Mouse (Mus musculus) forebrain, embryonic 14.5 days (tissue): ENCODE measurements at regions not wholly inside any gene's neighbourhood (a gene's known extent, or its start where the extent isn't known, plus 50 kb on each side); places are given as distances from the start of the nearest gene placed in this dataset.

Experiments used
- ATAC-seq: fragments of 200-750 bp; cut with Nextera tagmentation; 2 replicates; pipeline ENCODE4 v1.8.0; 2017; ENCODE audit warnings: mild to moderate bottlenecking, moderate library complexity
- DNase-seq: peaks from one replicate; pipeline ENCODE4 v3.0.0-alpha.2; 2015; ENCODE audit warnings: low spot score
- H3K27ac ChIP-seq: fragments of 300-500 bp; sonication (generic); 2 replicates; pipeline ENCODE4 v1.5.1; 2014; ENCODE audit warnings: low read depth, mild to moderate bottlenecking, control low read depth, low read length, moderate library complexity
- H3K27me3 ChIP-seq: fragments of 300-500 bp; sonication (generic); replicated peaks from 2 replicates; pipeline ENCODE4 v1.6.1; 2014; ENCODE audit warnings: low read length, control low read depth, mixed read lengths; ENCODE audit not compliant: control insufficient read depth, insufficient read depth
- H3K36me3 ChIP-seq: fragments of 300-500 bp; sonication (generic); 2 replicates; pipeline ENCODE4 v1.6.1; 2014; ENCODE audit warnings: low read length, control low read depth; ENCODE audit not compliant: control insufficient read depth, insufficient read depth
- H3K4me1 ChIP-seq: fragments of 300-500 bp; sonication (generic); 2 replicates; pipeline ENCODE4 v1.6.1; 2014; ENCODE audit warnings: antibody characterized with exemption, low read length, control low read depth; ENCODE audit not compliant: control insufficient read depth, insufficient read depth
- H3K4me2 ChIP-seq: fragments of 300-500 bp; sonication (generic); 2 replicates; pipeline ENCODE4 v1.6.1; 2014; ENCODE audit warnings: mild to moderate bottlenecking, control low read depth, low read length
- H3K4me3 ChIP-seq: fragments of 300-500 bp; sonication (generic); 2 replicates; pipeline ENCODE4 v1.5.1; 2014; ENCODE audit warnings: low read depth, low read length, control low read depth
- H3K9ac ChIP-seq: fragments of 300-500 bp; sonication (generic); 2 replicates; pipeline ENCODE4 v1.6.1; 2014; ENCODE audit warnings: mild to moderate bottlenecking, low read length, control low read depth, moderate library complexity
- H3K9me3 ChIP-seq: fragments of 300-500 bp; sonication (generic); replicated peaks from 2 replicates; pipeline ENCODE4 v1.6.1; 2016; ENCODE audit warnings: low read length, control low read depth, mixed read lengths; ENCODE audit not compliant: control insufficient read depth
- WGBS: fragments of 180-500 bp; shearing (Covaris S2); extraction: QIAGEN DNeasy Blood & Tissue Kit; methylation state at CpG from one replicate; pipeline ENCODE4 v1.1.7; 2014; 5-methylcytosine and 5-hydroxymethylcytosine counted together

DNA sequence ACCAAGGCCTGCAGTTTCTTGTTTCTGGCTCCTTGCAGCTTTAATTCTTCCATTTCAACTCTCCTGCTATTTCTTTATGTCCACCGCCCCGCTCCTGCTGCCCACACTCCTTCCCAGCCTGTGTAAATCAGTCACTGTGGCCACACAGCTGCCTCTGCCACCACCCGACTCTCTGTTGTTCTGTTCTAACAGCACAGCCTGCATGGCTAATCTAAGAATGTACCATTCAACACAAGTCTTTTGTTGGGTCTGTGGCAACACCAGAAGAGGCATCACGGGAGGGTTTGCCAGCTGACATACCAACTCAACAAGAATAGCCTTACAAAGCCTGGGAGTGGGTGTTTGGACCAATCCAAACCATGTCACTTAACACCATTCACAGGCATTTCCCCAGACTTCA lies 264.9 kb upstream of the Pum3 start:
- DNase-seq (no peak), ATAC-seq (no peak)
- H3K36me3 ChIP-seq, result no peaks in the 10 kb centered on the region
- H3K4me3 ChIP-seq, result no peak overlapping the region
- no peak overlapping the region for H3K27ac ChIP-seq
- no peaks in the 10 kb centered on the region for H3K4me1 ChIP-seq
- no peak overlapping the region for H3K9ac ChIP-seq
- H3K9me3 ChIP-seq, result no peaks in the 10 kb centered on the region
- WGBS, result 80% methylated on average over 4 of the region's 4 CpGs
- H3K4me2 ChIP-seq, result no peak overlapping the region
- no peaks in the 10 kb centered on the region for H3K27me3 ChIP-seq

DNA sequence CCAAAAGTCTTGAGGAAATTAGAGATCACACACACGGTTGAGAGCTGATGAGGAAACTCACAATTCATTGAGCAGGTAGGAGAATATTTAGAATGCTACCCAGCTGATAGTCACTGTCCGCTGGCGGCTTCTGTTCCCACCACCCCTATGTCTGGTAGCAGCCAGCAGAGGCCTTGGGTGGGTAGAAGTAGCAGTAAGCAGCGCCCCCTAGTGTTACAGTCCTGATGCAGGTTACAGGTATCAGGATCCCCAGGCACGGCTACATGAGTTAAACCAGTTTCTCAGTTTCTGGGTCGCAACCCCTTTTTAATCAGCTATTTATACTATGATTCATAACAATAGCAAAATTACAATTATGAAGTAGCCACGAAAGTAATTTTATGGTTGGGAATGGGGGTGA lies 264.1 kb upstream of the Pum3 start:
- Histone ChIP-seq H3K4me2 (no peak overlapping the region), H3K27me3 (no peaks in the 10 kb centered on the region), H3K4me1 (no peaks in the 10 kb centered on the region), H3K4me3 (no peak overlapping the region), H3K9me3 (no peaks in the 10 kb centered on the region), H3K27ac (no peak overlapping the region), H3K36me3 (no peaks in the 10 kb centered on the region), H3K9ac (no peak overlapping the region)
- no peak for DNase-seq
- ATAC-seq, result no peak
- WGBS, result 77% methylated on average over 7 of the region's 7 CpGs

DNA sequence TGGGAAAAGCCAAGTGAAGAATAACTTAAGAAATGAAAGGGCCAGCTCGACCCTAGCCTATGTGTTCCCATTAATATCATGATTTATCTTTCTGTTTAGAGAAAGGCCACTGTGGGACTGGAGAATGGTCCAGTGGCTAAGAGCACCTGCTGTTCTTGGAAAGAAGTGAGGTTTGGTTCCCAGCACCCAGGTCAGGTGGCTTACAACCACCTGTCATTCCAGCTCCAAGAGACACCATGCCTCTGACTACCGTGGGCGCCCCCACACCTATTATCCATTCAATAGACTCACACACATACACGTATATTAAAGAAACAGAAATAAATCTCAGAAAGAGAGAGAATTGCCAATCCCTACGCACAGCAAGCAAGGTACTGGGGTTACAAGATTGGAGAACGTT lies 263.3 kb upstream of the Pum3 start:
- WGBS, result 97% methylated on average over 6 of the region's 6 CpGs
- Histone ChIP-seq H3K36me3 (no peaks in the 10 kb centered on the region), H3K27me3 (no peaks in the 10 kb centered on the region), H3K27ac (no peak overlapping the region), H3K4me3 (no peak overlapping the region), H3K4me1 (no peaks in the 10 kb centered on the region), H3K9ac (no peak overlapping the region), H3K4me2 (no peak overlapping the region), H3K9me3 (no peaks in the 10 kb centered on the region)
- DNase-seq (no peak), ATAC-seq (no peak)

DNA sequence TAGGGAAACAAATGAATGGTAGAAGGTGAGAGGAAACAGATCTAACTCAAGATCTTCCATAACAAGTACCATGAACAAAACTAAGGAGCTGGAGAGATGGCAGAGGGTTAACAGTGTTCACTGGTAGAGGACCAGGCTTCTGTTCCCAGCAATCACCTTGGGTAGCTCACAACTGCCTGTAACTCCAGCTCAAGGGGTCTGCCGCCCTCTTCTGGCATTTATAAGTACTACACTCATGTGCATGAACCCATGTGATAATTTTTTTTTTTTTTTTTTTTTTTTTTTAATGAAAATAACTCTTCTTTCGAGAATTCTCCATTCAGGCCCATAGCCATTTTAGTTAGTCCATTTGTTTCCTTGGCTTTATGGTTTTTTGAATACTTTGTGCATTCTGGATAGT lies 253.8 kb upstream of the Pum3 start:
- ATAC-seq (no peak), DNase-seq (no peak)
- no peaks in the 10 kb centered on the region for H3K36me3 ChIP-seq
- 46% methylated on average over 2 of the region's 2 CpGs for WGBS
- no peaks in the 10 kb centered on the region for H3K9me3 ChIP-seq
- H3K27ac ChIP-seq, result no peak overlapping the region
- no peaks in the 10 kb centered on the region for H3K27me3 ChIP-seq
- no peak overlapping the region for H3K4me3 ChIP-seq
- no peak overlapping the region for H3K9ac ChIP-seq
- H3K4me1 ChIP-seq, result no peaks in the 10 kb centered on the region
- no peak overlapping the region for H3K4me2 ChIP-seq

DNA sequence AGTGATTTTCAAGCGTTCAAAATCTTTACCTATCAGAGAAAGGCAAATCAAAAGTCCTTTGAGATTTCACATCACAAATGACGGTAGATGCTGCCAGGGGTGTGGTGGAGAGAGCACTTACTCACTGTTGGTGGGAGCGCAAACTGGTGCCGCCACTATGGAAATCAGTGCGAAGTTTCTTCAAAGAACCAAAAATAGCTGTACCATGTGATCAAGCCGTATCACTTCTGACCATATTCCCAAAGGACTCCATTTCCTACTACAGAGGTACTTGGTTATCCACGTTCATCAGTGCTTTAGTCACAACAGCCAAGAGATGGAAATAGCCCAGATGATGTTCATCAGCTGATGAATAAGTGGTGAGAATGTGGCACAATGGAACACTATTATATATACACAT lies 249.8 kb upstream of the Pum3 start:
- no peak overlapping the region for H3K9ac ChIP-seq
- H3K4me1 ChIP-seq, result no peaks in the 10 kb centered on the region
- H3K4me3 ChIP-seq, result no peak overlapping the region
- no peak for ATAC-seq
- H3K36me3 ChIP-seq, result no peaks in the 10 kb centered on the region
- no peaks in the 10 kb centered on the region for H3K9me3 ChIP-seq
- DNase-seq, result no peak
- H3K4me2 ChIP-seq, result no peak overlapping the region
- H3K27ac ChIP-seq, result no peak overlapping the region
- 87% methylated on average over 7 of the region's 7 CpGs for WGBS
- H3K27me3 ChIP-seq, result no peaks in the 10 kb centered on the region

DNA sequence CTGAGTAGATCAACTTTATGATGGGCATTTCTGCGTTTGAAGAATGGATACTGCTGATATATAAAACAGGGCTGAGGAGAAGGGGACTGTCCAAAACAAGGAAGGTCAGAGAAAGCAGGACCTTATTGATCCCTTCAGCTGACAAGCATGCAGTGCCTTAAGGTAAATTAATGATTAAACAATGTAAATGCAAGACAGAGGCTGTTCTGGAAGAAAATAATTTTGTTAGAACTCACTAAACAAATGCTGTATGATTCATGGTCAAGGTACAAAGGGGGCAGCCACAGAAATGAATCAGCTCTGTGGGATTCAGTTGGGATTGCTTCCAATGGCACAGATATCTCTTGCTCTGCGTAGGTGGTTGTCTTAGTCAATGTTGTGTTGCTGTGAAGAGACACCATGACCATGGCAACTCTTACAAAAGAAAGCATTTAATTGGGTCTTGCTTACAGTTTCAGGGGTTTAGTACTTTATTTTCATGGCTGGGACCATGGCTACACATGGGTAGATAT lies 243.1 kb upstream of the Pum3 start:
- ATAC-seq, result no peak
- Histone ChIP-seq H3K27ac (no peak overlapping the region), H3K36me3 (no peaks in the 10 kb centered on the region), H3K9me3 (no peaks in the 10 kb centered on the region), H3K4me2 (no peak overlapping the region), H3K27me3 (no peaks in the 10 kb centered on the region), H3K4me3 (no peak overlapping the region), H3K9ac (no peak overlapping the region), H3K4me1 (no peaks in the 10 kb centered on the region)
- no peak for DNase-seq
- 81% methylated on average over 2 of the region's 2 CpGs for WGBS

DNA sequence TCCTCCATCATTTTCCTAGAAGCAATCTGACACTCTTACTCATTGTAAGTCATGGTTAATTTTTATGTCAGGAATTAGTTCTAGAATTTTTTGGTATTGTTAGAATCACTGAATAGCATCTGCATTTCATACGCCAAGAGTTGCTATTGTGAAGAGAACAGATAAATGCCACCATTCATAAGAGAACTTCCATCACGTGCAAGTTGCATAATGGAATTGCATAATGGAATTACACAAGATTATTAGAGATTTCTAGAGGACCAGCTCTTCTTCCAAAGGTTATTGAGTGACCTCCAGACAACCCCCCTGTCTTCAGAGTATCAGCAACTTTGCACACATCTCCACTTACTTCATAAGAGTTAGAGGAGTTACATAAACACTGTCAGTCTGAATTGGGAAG lies 233.7 kb upstream of the Pum3 start:
- H3K4me2 ChIP-seq, result no peak overlapping the region
- ATAC-seq (no peak), DNase-seq (no peak)
- no peak overlapping the region for H3K27ac ChIP-seq
- H3K27me3 ChIP-seq, result no peaks in the 10 kb centered on the region
- H3K36me3 ChIP-seq, result no peaks in the 10 kb centered on the region
- H3K9ac ChIP-seq, result no peak overlapping the region
- H3K4me3 ChIP-seq, result no peak overlapping the region
- WGBS, result 62% methylated on average over 2 of the region's 2 CpGs
- H3K9me3 ChIP-seq, result no peaks in the 10 kb centered on the region
- no peaks in the 10 kb centered on the region for H3K4me1 ChIP-seq

DNA sequence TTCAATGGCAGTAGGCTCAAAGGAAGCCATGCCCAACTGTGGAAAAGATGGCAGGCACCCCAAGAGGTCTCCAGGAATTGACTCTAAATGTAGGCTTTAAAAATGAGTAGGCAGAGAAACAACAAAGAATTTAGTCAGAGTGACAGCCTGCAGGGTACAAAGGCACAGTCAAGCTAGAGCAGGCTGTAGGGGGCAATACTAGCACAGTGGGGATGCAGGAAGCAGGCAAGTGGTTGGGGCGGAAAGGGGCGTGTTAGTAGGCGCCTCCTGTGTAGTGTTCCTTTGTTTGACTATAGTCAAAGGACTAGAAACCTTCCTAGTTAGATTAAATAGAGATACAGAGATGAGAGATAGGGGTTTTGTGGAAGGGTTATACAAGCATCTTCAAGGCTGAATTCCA lies 211.4 kb upstream of the Pum3 start:
- Histone ChIP-seq H3K4me1 (no peaks in the 10 kb centered on the region), H3K27me3 (no peaks in the 10 kb centered on the region), H3K4me3 (no peak overlapping the region), H3K9ac (no peak overlapping the region), H3K36me3 (no peaks in the 10 kb centered on the region), H3K27ac (no peak overlapping the region), H3K9me3 (no peaks in the 10 kb centered on the region), H3K4me2 (no peak overlapping the region)
- DNase-seq (peak; percentile 3), ATAC-seq (no peak)
- WGBS, result 11% methylated on average over 3 of the region's 3 CpGs

DNA sequence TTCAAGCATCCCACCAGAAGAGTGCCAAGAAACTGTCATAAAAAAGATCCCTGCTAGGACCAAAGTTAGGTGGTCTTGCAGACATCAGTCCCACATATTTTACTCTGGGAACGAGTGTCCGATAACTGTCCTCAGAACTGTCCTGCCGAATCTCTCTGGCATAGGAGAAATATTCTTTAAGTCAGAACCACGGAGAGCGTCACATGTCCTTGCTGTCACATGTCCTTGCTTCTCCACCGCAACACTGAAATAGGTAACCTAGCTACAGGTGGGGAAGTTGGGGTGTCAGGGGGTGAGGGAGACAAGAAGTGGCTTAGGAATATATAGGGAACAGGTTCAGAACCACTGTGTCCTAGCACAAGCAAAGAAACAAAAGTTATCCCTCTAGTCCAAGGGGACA lies 203.5 kb upstream of the Pum3 start:
- no peak for DNase-seq
- H3K9me3 ChIP-seq, result no peaks in the 10 kb centered on the region
- WGBS, result 81% methylated on average over 6 of the region's 6 CpGs
- H3K4me2 ChIP-seq, result no peak overlapping the region
- H3K36me3 ChIP-seq, result no peaks in the 10 kb centered on the region
- H3K4me3 ChIP-seq, result no peak overlapping the region
- no peak overlapping the region for H3K27ac ChIP-seq
- no peak overlapping the region for H3K9ac ChIP-seq
- no peaks in the 10 kb centered on the region for H3K4me1 ChIP-seq
- H3K27me3 ChIP-seq, result no peaks in the 10 kb centered on the region
- no peak for ATAC-seq

DNA sequence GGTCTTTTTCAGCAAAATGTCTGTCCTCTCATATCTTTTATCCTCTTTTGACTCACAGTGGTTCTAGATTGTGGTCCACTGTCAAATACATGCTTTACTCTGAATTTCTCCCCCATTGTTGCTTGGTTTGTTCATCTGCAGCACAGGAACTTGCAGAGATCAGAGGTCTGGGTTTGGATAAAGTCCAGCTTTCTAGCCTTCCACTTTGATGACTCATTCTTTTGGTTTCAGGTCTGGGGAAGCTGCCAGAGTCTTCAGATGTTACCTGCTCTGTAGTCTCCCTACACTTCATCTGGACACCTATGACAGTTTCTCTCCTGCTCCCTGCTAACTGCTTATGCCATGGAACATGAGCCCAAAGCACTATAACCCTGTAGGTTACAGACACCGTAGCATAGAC lies 198.0 kb upstream of the Pum3 start:
- no peaks in the 10 kb centered on the region for H3K9me3 ChIP-seq
- DNase-seq (no peak), ATAC-seq (no peak)
- H3K36me3 ChIP-seq, result no peaks in the 10 kb centered on the region
- H3K27ac ChIP-seq, result no peak overlapping the region
- no peak overlapping the region for H3K4me3 ChIP-seq
- WGBS, result 88% methylated on average over 1 of the region's 1 CpGs
- no peaks in the 10 kb centered on the region for H3K4me1 ChIP-seq
- H3K4me2 ChIP-seq, result no peak overlapping the region
- no peak overlapping the region for H3K9ac ChIP-seq
- H3K27me3 ChIP-seq, result no peaks in the 10 kb centered on the region
